Mouse (Mus musculus) kidney, embryonic 14.5 days (tissue): ENCODE results near the gene Hp1bp3. TPM values are rescaled to one million over a fixed set of nuclear protein-coding genes. Genes with fewer than 3 reads are reported as not detected.

Experiments used
- ATAC-seq: fragments of 200-750 bp; cut with Nextera tagmentation; 2 replicates; pipeline ENCODE4 v1.8.0; 2017; ENCODE audit warnings: moderate number of reproducible peaks, mild to moderate bottlenecking, moderate TSS enrichment, moderate library complexity; ENCODE audit not compliant: low FRiP score, low TSS enrichment
- H3K27ac ChIP-seq: fragments of 300-500 bp; sonication (generic); 2 replicates; pipeline ENCODE4 v1.5.1; 2014; ENCODE audit warnings: low read depth, mild to moderate bottlenecking, low read length, moderate library complexity, mixed read lengths
- H3K27me3 ChIP-seq: fragments of 300-500 bp; sonication (generic); 2 replicates; pipeline ENCODE4 v1.6.1; 2014; ENCODE audit warnings: mild to moderate bottlenecking, low read length; ENCODE audit not compliant: control insufficient read depth, insufficient read depth
- H3K36me3 ChIP-seq: fragments of 300-500 bp; sonication (generic); 2 replicates; pipeline ENCODE4 v1.6.1; 2014; ENCODE audit warnings: low read length, mixed read lengths; ENCODE audit not compliant: control insufficient read depth, insufficient read depth
- H3K4me1 ChIP-seq: fragments of 300-500 bp; sonication (generic); 2 replicates; pipeline ENCODE4 v1.6.1; 2014; ENCODE audit warnings: low read length, mixed read lengths; ENCODE audit not compliant: control insufficient read depth, insufficient read depth
- H3K4me2 ChIP-seq: fragments of 300-500 bp; sonication (generic); replicated peaks from 2 replicates; pipeline ENCODE4 v1.6.1; 2014; ENCODE audit warnings: low read depth, mild to moderate bottlenecking, low read length
- H3K4me3 ChIP-seq: fragments of 300-500 bp; sonication (generic); 2 replicates; pipeline ENCODE4 v1.5.1; 2014; ENCODE audit warnings: mild to moderate bottlenecking, low read length
- H3K9ac ChIP-seq: fragments of 300-500 bp; sonication (generic); 2 replicates; pipeline ENCODE4 v1.6.1; 2014; ENCODE audit warnings: low read depth, mild to moderate bottlenecking, low read length, moderate library complexity
- H3K9me3 ChIP-seq: fragments of 300-500 bp; sonication (generic); 2 replicates; pipeline ENCODE4 v1.6.1; 2016; ENCODE audit warnings: low read length; ENCODE audit not compliant: control insufficient read depth
- WGBS: fragments of 180-500 bp; shearing (Covaris S2); extraction: QIAGEN DNeasy Blood & Tissue Kit; methylation state at CpG from one replicate; pipeline ENCODE4 v1.1.7; 2014; 5-methylcytosine and 5-hydroxymethylcytosine counted together
- polyA plus RNA-seq: library from polyadenylated mRNA; unstranded; fragments of >200 nt; fragmentation: Nextera tagmentation; extraction: Ambion mirVana; gene quantifications from 2 replicates; pipeline ENCODE4 v1.2.1, GENCODE M21; 2014

Hp1bp3 gene
- 124 and 176 TPM in 2 replicates for polyA plus RNA-seq

DNA sequence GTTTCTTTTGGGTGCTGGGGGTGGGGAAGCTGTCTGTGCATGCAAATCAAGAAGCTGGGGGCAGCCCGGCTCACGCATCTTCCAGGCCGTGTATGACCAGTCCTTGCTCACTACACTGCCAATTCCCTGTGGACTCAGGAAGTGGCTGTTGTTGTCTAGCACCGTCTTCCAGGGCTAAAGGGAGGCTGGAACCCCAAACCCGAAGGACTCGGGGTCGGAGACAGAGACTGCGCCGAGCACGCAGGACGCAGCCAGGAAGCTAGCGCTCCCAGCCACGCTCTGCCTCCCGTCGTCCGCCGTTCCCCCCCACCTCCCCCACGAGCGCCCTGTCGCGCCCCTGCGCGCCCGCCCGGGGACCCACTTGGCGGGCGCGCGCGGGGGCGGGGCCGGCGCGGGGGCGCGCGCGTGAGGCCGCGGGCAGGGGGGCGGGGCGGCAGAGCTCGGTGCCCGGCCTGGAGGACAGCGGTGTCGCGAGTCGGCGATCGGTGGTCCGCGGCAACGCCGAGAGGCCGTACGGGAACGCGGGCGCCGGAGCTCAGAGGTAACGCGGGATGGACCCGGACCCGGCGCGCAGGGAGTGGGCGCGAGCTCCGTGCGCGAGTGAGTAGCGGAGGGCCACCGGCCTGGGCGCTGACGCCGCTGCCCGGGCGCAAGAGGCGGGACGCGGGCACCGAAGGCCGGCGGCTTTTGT is at the start of gene Hp1bp3:
TSS of gene Hp1bp3 (plus strand) at position 97 of the 691 bp plus-strand sequence.
- no peaks in the 10 kb centered on the region for H3K9me3 ChIP-seq
- H3K27ac ChIP-seq, result peak within 1 kb of the TSS; percentile 98
- H3K4me2 ChIP-seq, result peak within 1 kb of the TSS; percentile 73
- peak within 1 kb of the TSS; percentile 98 for H3K9ac ChIP-seq
- no peaks in the 10 kb centered on the region for H3K27me3 ChIP-seq
- peaks cover 19% of the 10 kb centered on the region for H3K4me1 ChIP-seq
- H3K4me3 ChIP-seq, result peak within 1 kb of the TSS; percentile 72
- peak; percentile 71 for ATAC-seq
- under 1% methylated on average over 68 of the region's 84 CpGs for WGBS
- H3K36me3 ChIP-seq, result peaks cover 5% of the 10 kb centered on the region; the same call in 1 of the 2 replicates

DNA sequence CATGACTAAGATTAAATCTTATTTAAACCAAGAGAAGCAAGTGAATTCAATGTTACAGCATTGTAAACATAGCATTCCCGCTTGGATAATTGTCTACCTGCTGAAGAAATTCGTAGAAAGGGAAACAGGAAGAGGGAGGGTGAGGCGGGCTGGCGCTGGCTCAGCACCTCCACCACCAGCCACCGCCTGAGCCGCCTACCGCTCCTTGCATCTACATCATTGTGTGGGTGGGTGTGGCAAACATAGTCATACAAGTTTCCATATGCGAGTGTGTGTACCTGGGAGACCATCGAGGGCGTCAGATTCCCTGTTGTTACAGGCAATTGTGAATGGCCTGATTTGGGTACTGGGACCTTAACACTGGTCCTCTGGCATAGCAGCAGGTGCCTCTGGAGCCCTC is 49.6 kb upstream of the Hp1bp3 start:
- H3K9me3 ChIP-seq, result no peaks in the 10 kb centered on the region
- WGBS, result 85% methylated on average over 10 of the region's 10 CpGs
- no peaks in the 10 kb centered on the region for H3K4me1 ChIP-seq
- no peak overlapping the region for H3K27ac ChIP-seq
- no peak overlapping the region for H3K4me2 ChIP-seq
- H3K9ac ChIP-seq, result no peak overlapping the region
- H3K27me3 ChIP-seq, result no peaks in the 10 kb centered on the region
- H3K4me3 ChIP-seq, result no peak overlapping the region
- ATAC-seq, result no peak
- peaks cover 78% of the 10 kb centered on the region for H3K36me3 ChIP-seq

DNA sequence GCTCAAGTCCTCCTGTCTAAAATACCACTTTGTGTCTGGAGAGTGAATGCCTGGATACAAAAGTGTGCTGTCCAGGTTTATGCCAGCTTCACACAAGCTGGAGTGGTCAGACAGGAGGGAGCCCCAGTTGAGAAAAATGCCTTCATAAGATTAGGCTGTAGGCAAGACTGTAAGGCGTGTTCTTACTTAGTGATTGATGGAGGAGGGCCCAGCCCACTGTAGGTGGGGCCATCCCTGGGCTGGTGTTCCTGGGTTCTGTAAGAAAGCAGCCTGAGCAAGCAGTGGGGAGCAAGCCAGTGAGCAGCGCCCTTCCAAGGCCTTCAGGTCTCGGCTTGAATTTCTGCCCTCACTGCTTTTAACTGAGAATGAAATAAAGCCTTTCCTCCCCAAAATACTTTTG is 47.9 kb upstream of the Hp1bp3 start:
- Histone ChIP-seq H3K4me1 (no peaks in the 10 kb centered on the region), H3K9ac (no peak overlapping the region), H3K27ac (no peak overlapping the region), H3K27me3 (no peaks in the 10 kb centered on the region), H3K4me2 (no peak overlapping the region), H3K36me3 (peaks cover 83% of the 10 kb centered on the region), H3K4me3 (no peak overlapping the region), H3K9me3 (no peaks in the 10 kb centered on the region)
- ATAC-seq, result no peak
- 81% methylated on average over 3 of the region's 3 CpGs for WGBS

DNA sequence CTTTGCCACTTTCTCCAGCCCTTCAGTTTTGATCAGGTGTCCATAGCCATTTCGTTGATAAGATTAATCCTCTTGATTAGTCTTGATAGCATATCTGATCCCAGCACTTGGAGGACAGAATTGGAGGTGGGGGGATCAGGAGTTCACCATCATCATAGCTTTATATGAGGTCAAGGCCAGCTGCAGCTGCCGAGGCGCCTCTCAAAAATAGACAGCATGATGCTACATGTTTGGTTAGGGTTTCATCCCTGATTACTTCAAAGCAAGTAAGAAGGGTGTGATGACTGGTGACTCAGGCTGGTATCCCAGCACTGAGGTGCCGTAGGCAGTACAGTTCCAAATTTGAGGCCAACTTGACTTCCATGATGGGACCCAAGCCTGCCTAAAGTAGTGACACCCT is 46.7 kb upstream of the Hp1bp3 start:
- H3K27ac ChIP-seq, result no peak overlapping the region
- no peaks in the 10 kb centered on the region for H3K27me3 ChIP-seq
- no peak for ATAC-seq
- peaks cover 81% of the 10 kb centered on the region for H3K36me3 ChIP-seq
- H3K4me3 ChIP-seq, result no peak overlapping the region
- no peaks in the 10 kb centered on the region for H3K4me1 ChIP-seq
- H3K9ac ChIP-seq, result no peak overlapping the region
- 86% methylated on average over 4 of the region's 4 CpGs for WGBS
- no peaks in the 10 kb centered on the region for H3K9me3 ChIP-seq
- no peak overlapping the region for H3K4me2 ChIP-seq

DNA sequence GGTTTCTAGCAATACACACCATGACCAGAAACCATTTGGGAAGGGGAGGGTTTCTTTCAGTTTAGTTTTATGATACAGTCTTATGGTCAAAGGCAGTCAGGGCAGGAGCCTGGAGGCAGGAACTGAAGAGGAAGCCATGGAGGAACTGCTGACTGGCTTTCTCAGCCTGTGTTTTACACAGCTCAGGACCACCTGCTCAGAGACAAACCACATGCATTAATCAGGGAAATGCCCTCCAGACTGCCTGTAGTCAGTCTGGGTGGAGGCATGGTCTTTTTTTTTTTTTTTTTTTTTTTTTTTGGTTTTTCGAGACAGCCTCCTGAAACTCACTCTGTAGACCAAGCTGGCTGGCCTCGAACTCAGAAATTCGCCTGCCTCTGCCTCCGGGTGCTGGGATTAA is 43.4 kb upstream of the Hp1bp3 start:
- Histone ChIP-seq H3K4me1 (no peaks in the 10 kb centered on the region), H3K9me3 (no peaks in the 10 kb centered on the region), H3K9ac (no peak overlapping the region), H3K4me2 (no peak overlapping the region), H3K27me3 (no peaks in the 10 kb centered on the region), H3K36me3 (peaks cover 82% of the 10 kb centered on the region), H3K27ac (no peak overlapping the region), H3K4me3 (no peak overlapping the region)
- WGBS, result 92% methylated on average over 4 of the region's 4 CpGs
- no peak for ATAC-seq

DNA sequence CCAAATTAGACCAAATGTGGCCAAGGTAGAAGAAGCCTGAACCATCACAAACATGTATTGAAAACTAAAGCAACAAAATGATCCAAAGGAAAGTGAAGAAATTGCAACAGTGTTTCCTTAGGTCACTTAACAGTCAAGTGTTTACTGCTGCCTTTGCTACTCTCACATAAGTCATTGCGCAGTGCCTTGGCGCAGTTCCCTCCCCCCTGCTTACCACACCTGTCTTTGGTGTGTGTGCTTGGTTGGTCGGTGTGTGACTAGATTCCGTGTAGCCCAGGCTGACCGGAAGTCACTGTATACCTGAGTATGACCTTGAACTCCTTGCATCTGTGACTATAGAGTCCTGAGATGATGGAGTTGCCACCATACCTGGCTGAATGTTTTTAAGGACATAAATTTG is 36.7 kb upstream of the Hp1bp3 start:
- no peaks in the 10 kb centered on the region for H3K9me3 ChIP-seq
- peaks cover 93% of the 10 kb centered on the region for H3K36me3 ChIP-seq

DNA sequence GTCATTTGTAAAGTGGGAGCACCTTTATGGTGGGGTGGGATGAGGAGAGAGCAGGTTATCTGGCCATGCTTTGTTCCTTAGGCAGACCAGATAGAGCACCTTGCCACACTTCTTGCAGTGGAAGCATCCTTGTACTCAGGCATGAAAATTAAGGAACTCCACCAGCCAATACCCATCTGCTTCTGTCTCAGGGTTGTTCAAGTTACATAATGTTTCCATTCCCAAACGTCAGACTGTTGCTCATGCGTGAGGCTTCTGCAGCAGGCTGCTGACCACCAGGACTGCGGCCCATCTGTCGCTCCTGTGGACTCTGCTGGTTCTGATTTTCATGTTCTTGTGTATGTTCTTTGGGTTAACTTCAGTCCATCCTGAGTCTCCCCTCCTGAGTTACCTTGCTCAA is 35.4 kb upstream of the Hp1bp3 start:
- no peak overlapping the region for H3K27ac ChIP-seq
- no peaks in the 10 kb centered on the region for H3K27me3 ChIP-seq
- no peak overlapping the region for H3K9ac ChIP-seq
- no peaks in the 10 kb centered on the region for H3K4me1 ChIP-seq
- WGBS, result 85% methylated on average over 4 of the region's 4 CpGs
- no peak overlapping the region for H3K4me2 ChIP-seq
- no peak for ATAC-seq
- H3K9me3 ChIP-seq, result no peaks in the 10 kb centered on the region
- H3K36me3 ChIP-seq, result peaks cover 93% of the 10 kb centered on the region
- H3K4me3 ChIP-seq, result no peak overlapping the region

More for the DNA sequence above, 36.7 kb upstream of the Hp1bp3 start:
- Histone ChIP-seq H3K4me3 (no peak overlapping the region), H3K9ac (no peak overlapping the region), H3K27ac (no peak overlapping the region), H3K4me2 (no peak overlapping the region), H3K27me3 (no peaks in the 10 kb centered on the region), H3K4me1 (no peaks in the 10 kb centered on the region)
- ATAC-seq, result no peak
- 93% methylated on average over 5 of the region's 5 CpGs for WGBS

DNA sequence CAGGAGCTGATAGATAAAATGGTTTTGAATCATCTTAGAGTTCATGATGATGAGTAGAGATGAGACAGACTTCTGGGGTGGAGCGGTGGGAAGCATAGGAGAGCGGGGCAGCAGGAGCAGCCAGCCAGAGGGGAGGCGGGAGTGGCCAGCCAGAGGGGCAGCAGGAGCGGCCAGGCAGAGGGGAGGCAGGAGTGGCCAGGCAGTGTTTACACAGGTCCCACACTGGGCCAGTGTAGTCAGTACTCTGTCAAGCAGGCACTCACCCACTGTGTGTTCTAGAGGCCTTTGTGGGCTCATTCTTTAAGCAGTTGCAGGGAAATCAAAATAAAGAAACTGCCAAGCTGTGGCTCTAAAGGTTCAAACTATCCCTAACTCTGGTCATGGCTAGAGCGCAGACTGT is 32.0 kb upstream of the Hp1bp3 start:
- 90% methylated on average over 5 of the region's 5 CpGs for WGBS
- no peak for ATAC-seq

DNA sequence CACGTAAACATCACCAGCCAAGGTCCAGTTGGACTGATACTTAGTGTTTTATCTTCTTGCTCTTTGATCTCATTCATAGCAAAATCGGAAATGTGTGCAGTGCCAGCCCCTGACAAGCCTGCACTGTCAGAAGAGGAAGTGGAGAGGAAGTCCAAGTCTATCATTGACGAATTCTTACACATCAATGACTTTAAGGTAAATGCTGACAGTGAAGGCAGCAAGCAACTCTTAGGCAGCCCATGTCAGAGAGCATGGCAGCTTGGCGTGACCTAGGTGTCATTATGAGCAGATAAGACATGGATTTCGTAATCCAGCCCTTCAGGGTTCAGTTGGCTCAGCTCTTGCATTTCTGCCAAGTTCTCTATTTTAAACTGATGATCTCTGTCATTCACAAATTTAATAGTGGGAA is 31.5 kb upstream of the Hp1bp3 start:
- Histone ChIP-seq H3K9me3 (no peaks in the 10 kb centered on the region), H3K27ac (no peak overlapping the region), H3K27me3 (no peaks in the 10 kb centered on the region), H3K36me3 (peaks cover 89% of the 10 kb centered on the region), H3K4me1 (no peaks in the 10 kb centered on the region), H3K9ac (no peak overlapping the region), H3K4me3 (no peak overlapping the region), H3K4me2 (no peak overlapping the region)
- no peak for ATAC-seq
- 85% methylated on average over 5 of the region's 5 CpGs for WGBS

More for the DNA sequence above, 32.0 kb upstream of the Hp1bp3 start:
- H3K27ac ChIP-seq, result no peak overlapping the region
- H3K4me1 ChIP-seq, result no peaks in the 10 kb centered on the region
- no peak overlapping the region for H3K4me2 ChIP-seq
- peaks cover 89% of the 10 kb centered on the region for H3K36me3 ChIP-seq
- H3K9ac ChIP-seq, result no peak overlapping the region
- no peak overlapping the region for H3K4me3 ChIP-seq
- H3K9me3 ChIP-seq, result no peaks in the 10 kb centered on the region
- H3K27me3 ChIP-seq, result no peaks in the 10 kb centered on the region
